Mouse (Mus musculus) mouse embryonic stem cell (cell line): ENCODE results near the gene Polr2l.

Experiments used
- in situ Hi-C, 2 experiments: fragments of 300-500 bp; cut with MboI; formaldehyde crosslinking; loops; 1 replicate in 1 of 2; 3 replicates in 1 of 2; pipeline ENCODE4 v1.14.3; 2019 to 2020; ENCODE audit warnings: low sequenced_read_pairs in 2 of 2, low pct_unique_long_range_greater_than_20kb in 1 of 2, mixed read lengths in 1 of 2; ENCODE audit not compliant: unreplicated experiment in 1 of 2

The Polr2l gene

GRCm38 (mm10) chr7:141475011-141475804 lies at the start of gene Polr2l, which contains the start of gene Tspan4:
Gene Polr2l (minus strand): TSS chr7:141475132.
Gene Tspan4 (plus strand): TSS chr7:141475240.
- in situ Hi-C loops: no loop called here

GRCm38 (mm10) chr7:141524271-141524670 lies 49.3 kb upstream of the Polr2l start:
- in situ Hi-C loops: no loop called here

- in situ Hi-C loops: no loop called here
Measured at GRCm38 (mm10) chr7:141523007-141523406, 48.1 kb upstream of the Polr2l start.

- in situ Hi-C loops: no loop called here
Measured at GRCm38 (mm10) chr7:141519795-141520194, 44.9 kb upstream of the Polr2l start.

- in situ Hi-C loops: no loop called here
Measured at GRCm38 (mm10) chr7:141518926-141519325, 44.0 kb upstream of the Polr2l start.

GRCm38 (mm10) chr7:141518296-141518695 lies 43.4 kb upstream of the Polr2l start:
- in situ Hi-C loops: no loop called here

- in situ Hi-C loops: no loop called here
Measured at GRCm38 (mm10) chr7:141517638-141518037, 42.7 kb upstream of the Polr2l start.

GRCm38 (mm10) chr7:141510681-141511191 lies 35.8 kb upstream of the Polr2l start:
- in situ Hi-C loops: no loop called here

GRCm38 (mm10) chr7:141510196-141510595 lies 35.3 kb upstream of the Polr2l start:
- in situ Hi-C loops: no loop called here

- in situ Hi-C loops: no loop called here
Measured at GRCm38 (mm10) chr7:141508160-141508559, 33.2 kb upstream of the Polr2l start.

GRCm38 (mm10) chr7:141506278-141506677 lies 31.3 kb upstream of the Polr2l start:
- in situ Hi-C loops: no loop called here

GRCm38 (mm10) chr7:141502556-141502905 lies 27.6 kb upstream of the Polr2l start:
- in situ Hi-C loops: no loop called here

- in situ Hi-C loops: no loop called here
Measured at GRCm38 (mm10) chr7:141501820-141502555, 27.1 kb upstream of the Polr2l start.

- in situ Hi-C loops: no loop called here
Measured at GRCm38 (mm10) chr7:141497600-141497999, 22.7 kb upstream of the Polr2l start.

- in situ Hi-C loops: no loop called here
Measured at GRCm38 (mm10) chr7:141495940-141496339, 21.0 kb upstream of the Polr2l start.

- in situ Hi-C loops: no loop called here
Measured at GRCm38 (mm10) chr7:141495379-141495778, 20.4 kb upstream of the Polr2l start.

GRCm38 (mm10) chr7:141493729-141494128 lies 18.8 kb upstream of the Polr2l start:
- in situ Hi-C loops: no loop called here

GRCm38 (mm10) chr7:141492738-141493137 lies 17.8 kb upstream of the Polr2l start:
- in situ Hi-C loops: no loop called here

GRCm38 (mm10) chr7:141491151-141491550 lies 16.2 kb upstream of the Polr2l start:
- in situ Hi-C loops: no loop called here

GRCm38 (mm10) chr7:141487141-141487540 lies 12.2 kb upstream of the Polr2l start:
- in situ Hi-C loops: no loop called here
